ENCODE assay signal across 16 mouse cellular contexts in the genomic region with DNA sequence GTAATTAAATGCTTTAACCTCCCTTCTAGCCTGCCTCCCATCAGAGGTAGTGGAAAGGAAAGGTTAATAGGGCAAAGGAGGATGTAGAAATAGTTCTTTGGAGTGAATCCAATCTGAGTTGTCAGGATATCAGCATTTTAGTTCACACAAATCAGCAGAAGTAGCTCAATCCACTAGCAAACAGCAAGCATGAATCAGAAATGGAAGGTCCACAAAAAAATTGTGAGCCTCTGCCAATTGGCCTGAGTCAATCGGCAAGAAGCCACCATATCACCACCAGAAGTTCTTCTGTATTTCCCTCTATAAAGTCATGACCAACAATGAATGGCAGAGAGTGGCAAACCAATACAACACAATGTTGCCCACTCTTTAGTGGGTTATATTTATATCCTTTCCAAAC.
A peak's percentile ranks its signal among the peaks of the same experiment; 100 is the strongest.
DNase-seq lines count a peak whose midpoint lies in the region.
"Had no signal": no experiment of that assay in that cellular context is flagged by ENCODE, and none has a peak within 500 bp of the region (broad histone marks: within the 10 kb centered on the region; RNA-seq: fewer than 3 reads in every experiment).

No protein-coding gene starts in this region.

- no peaks in the 10 kb centered on the region for H3K4me1 ChIP-seq in heart, embryonic 10.5 days
- H3K4me1 ChIP-seq: embryonic facial prominence, embryonic 12.5 days; heart, embryonic 13.5 days; hindbrain, embryonic 13.5 days had no signal

- no peaks in the 10 kb centered on the region for H3K36me3 ChIP-seq in heart, embryonic 10.5 days
- H3K36me3 ChIP-seq: embryonic facial prominence, embryonic 12.5 days; forebrain, embryonic 12.5 days; heart, embryonic 13.5 days; hindbrain, embryonic 13.5 days had no signal

- no peaks in the 10 kb centered on the region for H3K9me3 ChIP-seq in heart, embryonic 10.5 days
- H3K9me3 ChIP-seq: embryonic facial prominence, embryonic 12.5 days; forebrain, embryonic 12.5 days; heart, embryonic 13.5 days; hindbrain, embryonic 13.5 days had no signal

- WGBS in heart, embryonic 10.5 days = 84% methylated on average over 1 of the region's 1 CpGs

- DNase-seq in cerebellum, adult 8-10 months = peak; percentile 29
- no peak for DNase-seq in cerebellum, postnatal 36 days
- peak; percentile 0 for DNase-seq in heart, adult 8-10 months (ENCODE audit: low spot score)
- DNase-seq in heart, embryonic 10.5 days (ENCODE audit: low spot score) = no peak
- peak; percentile 77 for DNase-seq in brain, adult 2 months (ENCODE audit: low read depth, low spot score)
- DNase-seq in fibroblast of lung, adult 2 months (ENCODE audit: low read depth) = peak; percentile 69
- DNase-seq: adrenal gland, adult 2 months; forebrain, postnatal 0 days; gastrocnemius, postnatal 14 days; heart, adult 2 months; kidney, adult 11 months had no signal

- no peak overlapping the region for H3K4me3 ChIP-seq in heart, embryonic 10.5 days
- H3K4me3 ChIP-seq: embryonic facial prominence, embryonic 12.5 days; forebrain, embryonic 12.5 days; heart, adult 2 months; heart, embryonic 13.5 days; hindbrain, embryonic 13.5 days had no signal

- no peaks in the 10 kb centered on the region for H3K27me3 ChIP-seq in heart, embryonic 10.5 days (ENCODE audit: insufficient read depth, poor library complexity, severe bottlenecking)
- H3K27me3 ChIP-seq: embryonic facial prominence, embryonic 12.5 days; forebrain, embryonic 12.5 days; heart, embryonic 13.5 days; hindbrain, embryonic 13.5 days had no signal

- no peak overlapping the region for H3K27ac ChIP-seq in heart, embryonic 10.5 days
- H3K27ac ChIP-seq: embryonic facial prominence, embryonic 12.5 days; forebrain, embryonic 12.5 days; heart, adult 2 months; heart, embryonic 13.5 days; hindbrain, embryonic 13.5 days; hindbrain, postnatal 0 days had no signal

Comparison
In these comparisons a context has a peak if more than half of its experiments do, and no peak if none do; other contexts are left out.
1. DNase-seq: peak in cerebellum, adult 8-10 months (single experiment), heart, adult 8-10 months (single experiment), brain, adult 2 months (single experiment) and fibroblast of lung, adult 2 months (single experiment); none in cerebellum, postnatal 36 days (0 of 2) and heart, embryonic 10.5 days (single experiment).